Comparison of ENCODE assay signal across 23 mouse cellular contexts in the genomic region with DNA sequence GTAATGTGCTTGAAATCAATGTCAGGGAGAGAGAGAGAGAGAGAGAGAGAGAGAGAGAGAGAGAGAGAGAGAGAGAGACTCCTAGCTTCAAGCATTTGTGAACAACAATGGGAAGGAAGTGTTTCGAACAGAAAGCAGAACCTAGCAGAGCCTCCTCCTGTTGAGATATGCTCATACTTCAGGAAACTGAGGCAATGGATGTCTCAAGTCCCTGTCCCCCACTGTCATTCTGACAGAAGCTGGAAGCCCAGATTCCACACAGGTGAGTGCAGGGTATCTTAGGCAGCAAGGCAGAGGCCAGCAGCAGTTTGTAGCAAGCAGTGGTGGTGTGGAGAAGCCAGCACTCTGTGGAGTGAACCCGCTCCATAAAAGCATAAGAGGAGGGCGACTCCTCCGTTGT. TPM values are rescaled to one million over a fixed set of nuclear protein-coding genes. Genes with fewer than 3 reads are reported as not detected.
DNase-seq lines count a peak whose midpoint lies in the region; ATAC-seq and TF ChIP-seq lines count a peak whose summit lies in the region.
"Had no signal": no experiment of that assay in that cellular context is flagged by ENCODE, and none has a peak within 500 bp of the region (broad histone marks: within the 10 kb centered on the region; RNA-seq: fewer than 3 reads in every experiment).

No protein-coding gene starts in this region.

- TF ChIP-seq CTCF in midbrain, postnatal 0 days (IDR thresholded peaks at IDR 0.05) = no peak

- WGBS in midbrain, embryonic 10.5 days = 80% methylated on average over 4 of the region's 4 CpGs
- 85% methylated on average over 4 of the region's 4 CpGs for WGBS in midbrain, postnatal 0 days
- 82% methylated on average over 4 of the region's 4 CpGs for WGBS in midbrain, embryonic 14.5 days
- WGBS in midbrain, embryonic 13.5 days = 86% methylated on average over 4 of the region's 4 CpGs

- H3K4me3 ChIP-seq in midbrain, embryonic 10.5 days = no peak overlapping the region
- H3K4me3 ChIP-seq in midbrain, postnatal 0 days (ENCODE audit: low read depth, low read length) = no peak overlapping the region
- H3K4me3 ChIP-seq in midbrain, embryonic 14.5 days (replicated peaks; ENCODE audit: low read depth, low read length) = no peak overlapping the region
- H3K4me3 ChIP-seq in midbrain, embryonic 13.5 days (replicated peaks) = no peak overlapping the region
- H3K4me3 ChIP-seq: embryonic facial prominence, embryonic 10.5 days; embryonic facial prominence, embryonic 12.5 days; forebrain, embryonic 13.5 days; forebrain, embryonic 15.5 days had no signal

- H3K9me3 ChIP-seq in midbrain, embryonic 10.5 days (replicated peaks) = no peaks in the 10 kb centered on the region
- H3K9me3 ChIP-seq in midbrain, postnatal 0 days (ENCODE audit: low read length) = no peaks in the 10 kb centered on the region
- no peaks in the 10 kb centered on the region for H3K9me3 ChIP-seq in midbrain, embryonic 14.5 days (ENCODE audit: control insufficient read depth, low read length)
- no peaks in the 10 kb centered on the region for H3K9me3 ChIP-seq in midbrain, embryonic 13.5 days
- H3K9me3 ChIP-seq: embryonic facial prominence, embryonic 10.5 days; embryonic facial prominence, embryonic 12.5 days; forebrain, embryonic 13.5 days; forebrain, embryonic 15.5 days; G1E had no signal

- H3K36me3 ChIP-seq in midbrain, embryonic 10.5 days = no peaks in the 10 kb centered on the region
- no peaks in the 10 kb centered on the region for H3K36me3 ChIP-seq in midbrain, postnatal 0 days (ENCODE audit: insufficient read depth, low read length)
- no peaks in the 10 kb centered on the region for H3K36me3 ChIP-seq in midbrain, embryonic 14.5 days (ENCODE audit: control insufficient read depth, insufficient read depth, low read length)
- no peaks in the 10 kb centered on the region for H3K36me3 ChIP-seq in midbrain, embryonic 13.5 days
- H3K36me3 ChIP-seq: embryonic facial prominence, embryonic 10.5 days; embryonic facial prominence, embryonic 12.5 days; forebrain, embryonic 15.5 days; G1E had no signal

- peaks cover 18% of the 10 kb centered on the region for H3K4me1 ChIP-seq in midbrain, embryonic 10.5 days
- 0 out of 2 replicates have a peak, but pooled peaks cover 4% of the 10 kb centered on the region for H3K4me1 ChIP-seq in midbrain, postnatal 0 days (ENCODE audit: insufficient read depth, low read length)
- peaks cover 11% of the 10 kb centered on the region for H3K4me1 ChIP-seq in midbrain, embryonic 14.5 days (ENCODE audit: control insufficient read depth, insufficient read depth, low read length)
- peaks cover 13% of the 10 kb centered on the region for H3K4me1 ChIP-seq in midbrain, embryonic 13.5 days (replicated peaks)
- H3K4me1 ChIP-seq: embryonic facial prominence, embryonic 12.5 days had no signal

- no peak overlapping the region for H3K4me2 ChIP-seq in midbrain, postnatal 0 days (ENCODE audit: low read depth, low read length, poor library complexity, severe bottlenecking)
- H3K4me2 ChIP-seq in midbrain, embryonic 14.5 days (ENCODE audit: low read length) = no peak overlapping the region
- H3K4me2 ChIP-seq in midbrain, embryonic 13.5 days (replicated peaks) = no peak overlapping the region
- H3K4me2 ChIP-seq: embryonic facial prominence, embryonic 12.5 days; forebrain, embryonic 13.5 days; forebrain, embryonic 15.5 days had no signal

- no peak for DNase-seq in midbrain, embryonic 10.5 days (ENCODE audit: low spot score)
- DNase-seq in midbrain, postnatal 0 days (ENCODE audit: low spot score) = no peak
- no peak for DNase-seq in midbrain, embryonic 14.5 days
- no peak for DNase-seq in adrenal gland, adult 2 months
- DNase-seq: adrenal gland, postnatal 10 days; adrenal gland, postnatal 25 days; cerebellum, adult 11-12 months; cerebellum, adult 2 months; cerebellum, adult 9-10 months; cerebellum, postnatal 10 days; cerebellum, postnatal 25 days; forebrain, postnatal 0 days had no signal

- H3K27me3 ChIP-seq in midbrain, embryonic 10.5 days (ENCODE audit: low read depth, poor library complexity, severe bottlenecking) = no peaks in the 10 kb centered on the region
- no peaks in the 10 kb centered on the region for H3K27me3 ChIP-seq in midbrain, postnatal 0 days (ENCODE audit: insufficient read depth, low read length)
- no peaks in the 10 kb centered on the region for H3K27me3 ChIP-seq in midbrain, embryonic 14.5 days (ENCODE audit: control insufficient read depth, insufficient read depth, low read length)
- H3K27me3 ChIP-seq in midbrain, embryonic 13.5 days = no peaks in the 10 kb centered on the region
- H3K27me3 ChIP-seq: CH12.LX; forebrain, embryonic 13.5 days; forebrain, embryonic 15.5 days had no signal

- no peak for ATAC-seq in midbrain, postnatal 0 days (ENCODE audit: low FRiP score)
- ATAC-seq in midbrain, embryonic 14.5 days (ENCODE audit: low FRiP score, low TSS enrichment) = no peak
- no peak for ATAC-seq in midbrain, embryonic 13.5 days
- peak; percentile 68 for ATAC-seq in megakaryocyte, adult 5-6 weeks (ENCODE audit: poor library complexity, severe bottlenecking)
- ATAC-seq in CD4-positive, CD25-positive, alpha-beta regulatory T cell, adult 4 months = no peak
- ATAC-seq: activated CD4-positive, CD25-positive, alpha-beta regulatory T cell, adult 4 months; forebrain, embryonic 13.5 days; forebrain, embryonic 15.5 days; forebrain, postnatal 0 days; Patski had no signal

- no peak overlapping the region for H3K9ac ChIP-seq in midbrain, postnatal 0 days (replicated peaks; ENCODE audit: low read length, poor library complexity, severe bottlenecking)
- H3K9ac ChIP-seq in midbrain, embryonic 14.5 days (replicated peaks; ENCODE audit: low read length) = no peak overlapping the region
- H3K9ac ChIP-seq in midbrain, embryonic 13.5 days (replicated peaks) = no peak overlapping the region
- H3K9ac ChIP-seq: embryonic facial prominence, embryonic 12.5 days; forebrain, embryonic 13.5 days; forebrain, embryonic 15.5 days; forebrain, postnatal 0 days had no signal

- H3K27ac ChIP-seq in midbrain, embryonic 10.5 days (replicated peaks) = 0 out of 2 replicates have a peak overlapping the region, but pooled peaks have one; percentile 33
- no peak overlapping the region for H3K27ac ChIP-seq in midbrain, postnatal 0 days (ENCODE audit: low read depth, low read length)
- 0 out of 2 replicates have a peak overlapping the region, but pooled peaks have one; percentile 14 for H3K27ac ChIP-seq in midbrain, embryonic 14.5 days (replicated peaks; ENCODE audit: low read depth, low read length)
- no peak overlapping the region for H3K27ac ChIP-seq in midbrain, embryonic 13.5 days
- H3K27ac ChIP-seq: embryonic facial prominence, embryonic 10.5 days; embryonic facial prominence, embryonic 12.5 days; forebrain, embryonic 13.5 days; forebrain, embryonic 15.5 days had no signal

RNA-seq across cellular contexts. Expression of a gene that starts 14.6 kb away (rescaled TPM):
- 2.5 and 3.1 TPM in 2 replicates for polyA plus RNA-seq in midbrain, embryonic 10.5 days (2016; fragmentation: Nextera tagmentation; extraction: Ambion mirVana)
- 59.9 and 62.6 TPM in 2 replicates for total RNA-seq in midbrain, postnatal 0 days (2014; rRNA removed)
- polyA plus RNA-seq in midbrain, postnatal 0 days (2015; fragmentation: Nextera tagmentation; extraction: Ambion mirVana) = 5.8 and 7.7 TPM in 2 replicates
- 6.1 and 7.9 TPM in 2 replicates for polyA plus RNA-seq in midbrain, embryonic 14.5 days (2014; fragmentation: Nextera tagmentation; extraction: Ambion mirVana)
- 4.0 and 5.2 TPM in 2 replicates for polyA plus RNA-seq in midbrain, embryonic 13.5 days (2015; fragmentation: Nextera tagmentation; extraction: Ambion mirVana)
- not detected in 2 replicates for total RNA-seq in megakaryocyte, adult 5-6 weeks (2015)
- not detected in 2 replicates for total RNA-seq in megakaryocyte, adult 5-6 weeks (2017)
- total RNA-seq in adrenal gland, adult 2 months (2021) = under 1 TPM in 1 of 2 experiments, not detected in 1; 0.03 TPM
- polyA plus RNA-seq in adrenal gland, adult 2 months (2012; rRNA removed) = not detected in 2 replicates
- not detected for polyA plus RNA-seq in CD4-positive, CD25-positive, alpha-beta regulatory T cell, adult 4 months (2017; shearing (Covaris generic))
- total RNA-seq: adrenal gland, postnatal 25 days; CH12.LX had no signal
- polyA plus RNA-seq: activated CD4-positive, CD25-positive, alpha-beta regulatory T cell, adult 4 months had no signal

Comparison
In these comparisons a context has a peak if more than half of its experiments do, and no peak if none do; other contexts are left out.
1. H3K27ac ChIP-seq: peak in midbrain, embryonic 10.5 days (single experiment) and midbrain, embryonic 14.5 days (single experiment); none in midbrain, postnatal 0 days (single experiment) and midbrain, embryonic 13.5 days (single experiment).